Mouse (Mus musculus) olfactory bulb, adult 2 months (tissue): ENCODE data around the gene G6pc.

Source experiments
- CTCF ChIP-seq: fragments of 200-500 bp; IDR thresholded peaks from 2 replicates; pipeline ENCODE4 v1.5.1; 2012; ENCODE audit warnings: low read depth, mild to moderate bottlenecking, low read length, moderate library complexity; ENCODE audit not compliant: insufficient read depth
- POLR2A ChIP-seq: fragments of 200-500 bp; IDR thresholded peaks from 2 replicates; pipeline ENCODE4 v1.6.1; 2012; ENCODE audit warnings: mild to moderate bottlenecking, low read depth, low read length, moderate library complexity; ENCODE audit not compliant: insufficient read depth

DNA sequence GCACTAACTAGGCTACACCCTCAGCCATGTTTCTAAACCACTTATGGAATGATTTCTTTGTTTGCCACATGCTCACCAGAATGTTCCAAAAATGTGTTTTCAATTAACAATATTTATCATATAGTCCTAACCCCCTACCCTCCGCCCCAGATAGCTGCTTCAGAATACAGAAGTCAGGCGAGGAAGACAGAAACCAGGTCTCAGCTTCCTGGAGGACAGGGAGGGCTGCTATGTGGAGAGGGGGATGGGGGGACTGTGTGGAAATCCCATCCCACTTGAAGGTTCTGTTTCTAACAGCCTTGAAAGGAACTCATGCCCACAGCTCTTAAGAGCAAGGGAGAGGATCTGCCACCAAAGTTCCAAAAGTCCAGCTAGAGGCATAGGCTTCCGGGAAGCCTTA lies 18.1 kb upstream of the G6pc start:
- no peak for TF ChIP-seq POLR2A
- no peak for TF ChIP-seq CTCF
